Mouse (Mus musculus): ENCODE results near the gene Mb21d2.

Gene Mb21d2

GRCm38 (mm10) chr16:28902620-28903565 lies 26.6 kb downstream of the Mb21d2 start:
- no peak for DNase-seq (ENCODE audit: low read depth)

- DNase-seq (ENCODE audit: low read depth), result no peak
Measured at GRCm38 (mm10) chr16:28899161-28899540, 30.3 kb downstream of the Mb21d2 start.

- no peak for DNase-seq (ENCODE audit: low read depth)
Measured at GRCm38 (mm10) chr16:28898509-28899160, 30.8 kb downstream of the Mb21d2 start.

GRCm38 (mm10) chr16:28896571-28896970 lies 32.9 kb downstream of the Mb21d2 start:
- DNase-seq (ENCODE audit: low read depth), result no peak

GRCm38 (mm10) chr16:28894872-28895271 lies 34.6 kb downstream of the Mb21d2 start:
- DNase-seq (ENCODE audit: low read depth), result no peak

GRCm38 (mm10) chr16:28893266-28893665 lies 36.2 kb downstream of the Mb21d2 start:
- DNase-seq (ENCODE audit: low read depth), result no peak

GRCm38 (mm10) chr16:28886201-28886745 lies 43.2 kb downstream of the Mb21d2 start:
- DNase-seq (ENCODE audit: low read depth), result no peak

- DNase-seq (ENCODE audit: low read depth), result no peak
Measured at GRCm38 (mm10) chr16:28885474-28885873, 44.0 kb downstream of the Mb21d2 start.

GRCm38 (mm10) chr16:28884661-28885060 lies 44.8 kb downstream of the Mb21d2 start:
- DNase-seq (ENCODE audit: low read depth), result no peak

GRCm38 (mm10) chr16:28883649-28884048 lies 45.8 kb downstream of the Mb21d2 start:
- no peak for DNase-seq (ENCODE audit: low read depth)

GRCm38 (mm10) chr16:28882687-28883428 lies 46.6 kb downstream of the Mb21d2 start:
- peak; percentile 68 for DNase-seq (ENCODE audit: low read depth)

GRCm38 (mm10) chr16:28881787-28882186 lies 47.7 kb downstream of the Mb21d2 start:
- no peak for DNase-seq (ENCODE audit: low read depth)

GRCm38 (mm10) chr16:28880756-28881155 lies 48.7 kb downstream of the Mb21d2 start:
- no peak for DNase-seq (ENCODE audit: low read depth)

GRCm38 (mm10) chr16:28880307-28880681 lies 49.2 kb downstream of the Mb21d2 start:
- DNase-seq (ENCODE audit: low read depth), result no peak

- no peak for DNase-seq (ENCODE audit: low read depth)
Measured at GRCm38 (mm10) chr16:28879636-28880306, 49.7 kb downstream of the Mb21d2 start.

GRCm38 (mm10) chr16:28877162-28877662 lies 52.3 kb downstream of the Mb21d2 start:
- DNase-seq (ENCODE audit: low read depth), result no peak

- DNase-seq (ENCODE audit: low read depth), result no peak
Measured at GRCm38 (mm10) chr16:28873404-28873895, 56.0 kb downstream of the Mb21d2 start.

GRCm38 (mm10) chr16:28870860-28871259 lies 58.6 kb downstream of the Mb21d2 start:
- no peak for DNase-seq (ENCODE audit: low read depth)

- no peak for DNase-seq (ENCODE audit: low read depth)
Measured at GRCm38 (mm10) chr16:28870456-28870855, 59.0 kb downstream of the Mb21d2 start.

GRCm38 (mm10) chr16:28868864-28869263 lies 60.6 kb downstream of the Mb21d2 start:
- no peak for DNase-seq (ENCODE audit: low read depth)

- no peak for DNase-seq (ENCODE audit: low read depth)
Measured at GRCm38 (mm10) chr16:28866584-28867295, 62.7 kb downstream of the Mb21d2 start.

Measured in fibroblast of lung, adult 2 months (primary cell).